Mouse (Mus musculus): Measurements from ENCODE around the gene Mrgprg. TPM values are rescaled to one million over a fixed set of nuclear protein-coding genes. Genes with fewer than 3 reads are reported as not detected.

Gene Mrgprg
- polyA plus RNA-seq, 1 experiment from 2014 or later = not detected

GRCm38 (mm10) chr7:143758956-143759355 is 7.8 kb downstream of the Mrgprg start:
- H3K27ac ChIP-seq (replicated peaks; ENCODE audit: low read depth, low read length) = no peak overlapping the region
- H3K27me3 ChIP-seq (replicated peaks; ENCODE audit: control insufficient read depth, insufficient read depth, low read length) = no peaks in the 10 kb centered on the region; the same call in none of the 2 replicates
- 65% methylated on average over 3 of the region's 3 CpGs for WGBS
- no peak overlapping the region for H3K4me3 ChIP-seq (ENCODE audit: low read depth, low read length)
- DNase-seq (ENCODE audit: low spot score) (no peak), ATAC-seq (ENCODE audit: low read depth) (no peak)
- no peak overlapping the region for H3K9ac ChIP-seq (ENCODE audit: low read depth, low read length)
- no peaks in the 10 kb centered on the region for H3K9me3 ChIP-seq (ENCODE audit: control insufficient read depth, low read length)
- H3K4me2 ChIP-seq (ENCODE audit: low read depth, low read length) = no peak overlapping the region
- 0 out of 2 replicates have a peak, but pooled peaks cover 7% of the 10 kb centered on the region for H3K4me1 ChIP-seq (ENCODE audit: control insufficient read depth, insufficient read depth, low read length)
- H3K36me3 ChIP-seq (ENCODE audit: control insufficient read depth, insufficient read depth, low read length) = no peaks in the 10 kb centered on the region

GRCm38 (mm10) chr7:143757696-143758095 is 9.1 kb downstream of the Mrgprg start:
- Histone ChIP-seq H3K4me2 (ENCODE audit: low read depth, low read length) (peak overlapping the region; percentile 67), H3K9ac (ENCODE audit: low read depth, low read length) (no peak overlapping the region), H3K9me3 (ENCODE audit: control insufficient read depth, low read length) (no peaks in the 10 kb centered on the region), H3K27ac (replicated peaks; ENCODE audit: low read depth, low read length) (no peak overlapping the region), H3K4me3 (ENCODE audit: low read depth, low read length) (no peak overlapping the region), H3K27me3 (replicated peaks; ENCODE audit: control insufficient read depth, insufficient read depth, low read length) (no peaks in the 10 kb centered on the region; the same call in none of the 2 replicates), H3K36me3 (ENCODE audit: control insufficient read depth, insufficient read depth, low read length) (no peaks in the 10 kb centered on the region), H3K4me1 (ENCODE audit: control insufficient read depth, insufficient read depth, low read length) (0 out of 2 replicates have a peak, but pooled peaks cover 7% of the 10 kb centered on the region)
- ATAC-seq (ENCODE audit: low read depth) (no peak), DNase-seq (ENCODE audit: low spot score) (no peak)
- 65% methylated on average over 3 of the region's 3 CpGs for WGBS

- peak; percentile 92 for DNase-seq (ENCODE audit: low spot score)
- Histone ChIP-seq H3K9ac (ENCODE audit: low read depth, low read length) (no peak overlapping the region), H3K4me2 (ENCODE audit: low read depth, low read length) (peak overlapping the region; percentile 67), H3K27me3 (replicated peaks; ENCODE audit: control insufficient read depth, insufficient read depth, low read length) (no peaks in the 10 kb centered on the region; the same call in none of the 2 replicates), H3K4me3 (ENCODE audit: low read depth, low read length) (peak overlapping the region; percentile 37), H3K36me3 (ENCODE audit: control insufficient read depth, insufficient read depth, low read length) (no peaks in the 10 kb centered on the region), H3K9me3 (ENCODE audit: control insufficient read depth, low read length) (no peaks in the 10 kb centered on the region), H3K27ac (replicated peaks; ENCODE audit: low read depth, low read length) (no peak overlapping the region), H3K4me1 (ENCODE audit: control insufficient read depth, insufficient read depth, low read length) (0 out of 2 replicates have a peak, but pooled peaks cover 7% of the 10 kb centered on the region)
- 7% methylated on average over 15 of the region's 15 CpGs for WGBS
- peak; percentile 90 for ATAC-seq (ENCODE audit: low read depth)
Observed at GRCm38 (mm10) chr7:143757027-143757390, 9.8 kb downstream of the Mrgprg start.

GRCm38 (mm10) chr7:143756125-143757026 is 10.4 kb downstream of the Mrgprg start, which contains the start of gene Osbpl5:
Gene Osbpl5 (minus strand): TSS chr7:143756985.
- WGBS = 26% methylated on average over 14 of the region's 22 CpGs
- Histone ChIP-seq H3K4me3 (ENCODE audit: low read depth, low read length) (peak within 1 kb of the TSS; percentile 37), H3K9ac (ENCODE audit: low read depth, low read length) (peak within 1 kb of the TSS; percentile 55), H3K4me1 (ENCODE audit: control insufficient read depth, insufficient read depth, low read length) (0 out of 2 replicates have a peak, but pooled peaks cover 7% of the 10 kb centered on the region), H3K36me3 (ENCODE audit: control insufficient read depth, insufficient read depth, low read length) (no peaks in the 10 kb centered on the region), H3K9me3 (ENCODE audit: control insufficient read depth, low read length) (no peaks in the 10 kb centered on the region), H3K27ac (replicated peaks; ENCODE audit: low read depth, low read length) (no peak within 1 kb of the TSS), H3K4me2 (ENCODE audit: low read depth, low read length) (peak within 1 kb of the TSS; percentile 67), H3K27me3 (replicated peaks; ENCODE audit: control insufficient read depth, insufficient read depth, low read length) (no peaks in the 10 kb centered on the region; the same call in none of the 2 replicates)
- ATAC-seq (ENCODE audit: low read depth) = peak; percentile 19; the same call in 1 of the 2 replicates
- DNase-seq (ENCODE audit: low spot score) = no peak

- 71% methylated on average over 9 of the region's 9 CpGs for WGBS
Observed at GRCm38 (mm10) chr7:143755357-143756124, 11.3 kb downstream of the Mrgprg start.

GRCm38 (mm10) chr7:143753990-143754715 is 12.6 kb downstream of the Mrgprg start:
- ATAC-seq (ENCODE audit: low read depth) (peak; percentile 70; the same call in 1 of the 2 replicates), DNase-seq (ENCODE audit: low spot score) (peak; percentile 70)
- H3K4me1 ChIP-seq (ENCODE audit: control insufficient read depth, insufficient read depth, low read length) = 0 out of 2 replicates have a peak, but pooled peaks cover 7% of the 10 kb centered on the region

More at GRCm38 (mm10) chr7:143755357-143756124, 11.3 kb downstream of the Mrgprg start:
- Histone ChIP-seq H3K36me3 (ENCODE audit: control insufficient read depth, insufficient read depth, low read length) (no peaks in the 10 kb centered on the region), H3K4me1 (ENCODE audit: control insufficient read depth, insufficient read depth, low read length) (0 out of 2 replicates have a peak, but pooled peaks cover 7% of the 10 kb centered on the region), H3K27me3 (replicated peaks; ENCODE audit: control insufficient read depth, insufficient read depth, low read length) (no peaks in the 10 kb centered on the region; the same call in none of the 2 replicates), H3K4me3 (ENCODE audit: low read depth, low read length) (no peak overlapping the region), H3K9me3 (ENCODE audit: control insufficient read depth, low read length) (no peaks in the 10 kb centered on the region), H3K4me2 (ENCODE audit: low read depth, low read length) (no peak overlapping the region), H3K9ac (ENCODE audit: low read depth, low read length) (no peak overlapping the region), H3K27ac (replicated peaks; ENCODE audit: low read depth, low read length) (no peak overlapping the region)
- DNase-seq (ENCODE audit: low spot score) = no peak
- ATAC-seq (ENCODE audit: low read depth) = no peak

GRCm38 (mm10) chr7:143752606-143753005 is 14.2 kb downstream of the Mrgprg start:
- Histone ChIP-seq H3K9me3 (ENCODE audit: control insufficient read depth, low read length) (no peaks in the 10 kb centered on the region), H3K9ac (ENCODE audit: low read depth, low read length) (no peak overlapping the region), H3K27me3 (replicated peaks; ENCODE audit: control insufficient read depth, insufficient read depth, low read length) (no peaks in the 10 kb centered on the region; the same call in none of the 2 replicates), H3K36me3 (ENCODE audit: control insufficient read depth, insufficient read depth, low read length) (no peaks in the 10 kb centered on the region), H3K4me3 (ENCODE audit: low read depth, low read length) (no peak overlapping the region), H3K4me2 (ENCODE audit: low read depth, low read length) (no peak overlapping the region), H3K4me1 (ENCODE audit: control insufficient read depth, insufficient read depth, low read length) (0 out of 2 replicates have a peak, but pooled peaks cover 7% of the 10 kb centered on the region), H3K27ac (replicated peaks; ENCODE audit: low read depth, low read length) (no peak overlapping the region)
- 71% methylated on average over 3 of the region's 3 CpGs for WGBS
- DNase-seq (ENCODE audit: low spot score) (no peak), ATAC-seq (ENCODE audit: low read depth) (no peak)

More at GRCm38 (mm10) chr7:143753990-143754715, 12.6 kb downstream of the Mrgprg start:
- Histone ChIP-seq H3K27me3 (replicated peaks; ENCODE audit: control insufficient read depth, insufficient read depth, low read length) (no peaks in the 10 kb centered on the region; the same call in none of the 2 replicates), H3K9ac (ENCODE audit: low read depth, low read length) (no peak overlapping the region), H3K4me2 (ENCODE audit: low read depth, low read length) (no peak overlapping the region), H3K9me3 (ENCODE audit: control insufficient read depth, low read length) (no peaks in the 10 kb centered on the region), H3K4me3 (ENCODE audit: low read depth, low read length) (no peak overlapping the region), H3K36me3 (ENCODE audit: control insufficient read depth, insufficient read depth, low read length) (no peaks in the 10 kb centered on the region), H3K27ac (replicated peaks; ENCODE audit: low read depth, low read length) (no peak overlapping the region)
- 47% methylated on average over 5 of the region's 5 CpGs for WGBS
